Mouse (Mus musculus) cerebellum, postnatal 25 days (tissue): Measurements from ENCODE around the gene Hspg2.
"Not testable (repeated sequence)": the region's sequence is repeated elsewhere in the genome, so short reads cannot be mapped to it uniquely, and the experiment has no call there.

Experiments
- DNase-seq, 2 experiments: peaks; one replicate each; pipeline ENCODE4 v3.0.0; 2021; ENCODE audit warnings: mixed read lengths in 2 of 2

Hspg2 gene

GRCm38 (mm10) chr4:137468260-137469080 is at the start of gene Hspg2:
TSS of gene Hspg2 (plus strand) at chr4:137468769.
- peak; percentile 73 to 85 for DNase-seq

GRCm38 (mm10) chr4:137430502-137430901 is 38.1 kb upstream of the Hspg2 start, which contains the start of gene Cela3b:
TSS of gene Cela3b (minus strand) at chr4:137430540.
- DNase-seq, result no peak

- DNase-seq, result not testable (repeated sequence)
Observed at GRCm38 (mm10) chr4:137432700-137433550, 35.6 kb upstream of the Hspg2 start.

- DNase-seq, result no peak
Observed at GRCm38 (mm10) chr4:137436979-137437669, 31.4 kb upstream of the Hspg2 start.

GRCm38 (mm10) chr4:137438842-137439241 is 29.7 kb upstream of the Hspg2 start:
- no peak for DNase-seq

GRCm38 (mm10) chr4:137441332-137441731 is 27.2 kb upstream of the Hspg2 start:
- DNase-seq, result no peak

- peak; percentile 89 to 90 for DNase-seq
Observed at GRCm38 (mm10) chr4:137443625-137444024, 24.9 kb upstream of the Hspg2 start.

GRCm38 (mm10) chr4:137445881-137446280 is 22.7 kb upstream of the Hspg2 start:
- no peak for DNase-seq

- no peak for DNase-seq
Observed at GRCm38 (mm10) chr4:137447363-137448196, 21.0 kb upstream of the Hspg2 start.

- DNase-seq, result peak; percentile 40 to 72
Observed at GRCm38 (mm10) chr4:137448197-137448596, 20.4 kb upstream of the Hspg2 start.

- DNase-seq, result no peak
Observed at GRCm38 (mm10) chr4:137448641-137449040, 19.9 kb upstream of the Hspg2 start.

GRCm38 (mm10) chr4:137449132-137449531 is 19.4 kb upstream of the Hspg2 start:
- no peak for DNase-seq

GRCm38 (mm10) chr4:137449715-137450114 is 18.9 kb upstream of the Hspg2 start:
- peak in 1 of 2 experiments; percentile 18 for DNase-seq

GRCm38 (mm10) chr4:137452190-137452589 is 16.4 kb upstream of the Hspg2 start:
- DNase-seq, result no peak

GRCm38 (mm10) chr4:137453234-137453767 is 15.3 kb upstream of the Hspg2 start, which contains the start of gene 1700013G24Rik:
TSS of gene 1700013G24Rik (plus strand) at chr4:137453284.
- no peak for DNase-seq

GRCm38 (mm10) chr4:137454582-137454981 is 14.0 kb upstream of the Hspg2 start:
- no peak for DNase-seq

GRCm38 (mm10) chr4:137456581-137456980 is 12.0 kb upstream of the Hspg2 start:
- no peak for DNase-seq

GRCm38 (mm10) chr4:137457292-137457691 is 11.3 kb upstream of the Hspg2 start:
- DNase-seq, result no peak

GRCm38 (mm10) chr4:137458310-137458709 is 10.3 kb upstream of the Hspg2 start:
- DNase-seq, result no peak

GRCm38 (mm10) chr4:137458861-137459260 is 9.7 kb upstream of the Hspg2 start:
- no peak for DNase-seq

GRCm38 (mm10) chr4:137460676-137461075 is 7.9 kb upstream of the Hspg2 start:
- no peak for DNase-seq

- DNase-seq, result no peak
Observed at GRCm38 (mm10) chr4:137461217-137461616, 7.4 kb upstream of the Hspg2 start.
